Mouse (Mus musculus) ES-E14 (cell line): Measurements from ENCODE around the gene Riok1. TPM values are rescaled to one million over a fixed set of nuclear protein-coding genes. Genes with fewer than 3 reads are reported as not detected.

Source experiments
- DNase-seq: peaks from one replicate; pipeline ENCODE4 v3.0.0-alpha.2; 2013; ENCODE audit warnings: low read depth, low spot score
- H3K27ac ChIP-seq: 2 replicates; pipeline ENCODE4 v1.5.1; 2012; ENCODE audit warnings: low read depth, mild to moderate bottlenecking, low read length, moderate library complexity, mixed read lengths; ENCODE audit not compliant: poor library complexity, insufficient read depth, severe bottlenecking
- H3K36me3 ChIP-seq: 2 replicates; pipeline ENCODE4 v1.6.1; 2012; ENCODE audit warnings: mild to moderate bottlenecking, low read length, moderate library complexity, mixed read lengths; ENCODE audit not compliant: control insufficient read depth, poor library complexity, insufficient read depth, severe bottlenecking
- H3K4me1 ChIP-seq, 2 experiments: fragments of 150-350 bp in 1 of 2; sonication (generic) in 1 of 2; 2 replicates each; pipeline ENCODE4 v1.6.1; 2012; ENCODE audit warnings: low read length in 2 of 2, mild to moderate bottlenecking in 1 of 2, mixed read lengths in 1 of 2; ENCODE audit not compliant: control insufficient read depth in 2 of 2, insufficient read depth in 2 of 2, poor library complexity in 1 of 2
- H3K4me3 ChIP-seq, 2 experiments: fragments of 150-350 bp in 1 of 2; sonication (generic) in 1 of 2; 2 replicates each; pipeline ENCODE4 v1.5.1; 2012; ENCODE audit warnings: low read length in 2 of 2, low read depth in 1 of 2, mild to moderate bottlenecking in 1 of 2, mixed read lengths in 1 of 2; ENCODE audit not compliant: insufficient read depth in 1 of 2, poor library complexity in 1 of 2, severe bottlenecking in 1 of 2
- H3K9ac ChIP-seq: 2 replicates; pipeline ENCODE4 v1.6.1; 2012; ENCODE audit warnings: low read depth, mild to moderate bottlenecking, low read length, mixed read lengths; ENCODE audit not compliant: poor library complexity, insufficient read depth, severe bottlenecking
- H3K9me3 ChIP-seq: fragments of 150-350 bp; sonication (generic); 2 replicates; pipeline ENCODE4 v1.6.1; 2012; ENCODE audit warnings: low read depth, mild to moderate bottlenecking, low read length; ENCODE audit not compliant: control insufficient read depth, insufficient read depth
- CHD2 ChIP-seq: IDR thresholded peaks from 2 replicates; pipeline ENCODE4 v1.6.1; 2014; ENCODE audit warnings: mild to moderate bottlenecking, low read depth, low read length, inconsistent platforms
- HCFC1 ChIP-seq: IDR thresholded peaks from 2 replicates; pipeline ENCODE4 v1.6.1; 2012; ENCODE audit warnings: low read length, inconsistent platforms, borderline replicate concordance; ENCODE audit not compliant: insufficient read depth
- MAFK ChIP-seq: IDR thresholded peaks from 2 replicates; pipeline ENCODE4 v1.6.1; 2014; ENCODE audit warnings: mild to moderate bottlenecking, low read depth, low read length, inconsistent platforms; ENCODE audit not compliant: insufficient read depth
- ZC3H11A ChIP-seq: IDR thresholded peaks from 2 replicates; pipeline ENCODE4 v1.6.1; 2012; ENCODE audit warnings: low read depth, mild to moderate bottlenecking, inconsistent platforms, low read length, borderline replicate concordance
- ZNF384 ChIP-seq: IDR thresholded peaks from 2 replicates; pipeline ENCODE4 v1.6.1; 2012; ENCODE audit warnings: low read depth, low read length, inconsistent platforms
- in situ Hi-C, 2 experiments: fragments of 600-800 bp; cut with MboI; formaldehyde crosslinking; loops; one replicate each; pipeline ENCODE4 v1.15.1; 2025; ENCODE audit warnings: low sequenced_read_pairs in 2 of 2, inconsistent platforms in 1 of 2; ENCODE audit not compliant: unreplicated experiment in 2 of 2
- total RNA-seq: library from RNA; depleted of rRNA; stranded (reverse); fragments of 300-350 nt; gene quantifications from 2 replicates; pipeline ENCODE4 v1.2.3, GENCODE M21; 2012; rRNA removed

The Riok1 gene
- 40.4 and 44.7 TPM in 2 replicates for total RNA-seq

- peak within 1 kb of the TSS; percentile 86 to 90 for H3K4me3 ChIP-seq
- in situ Hi-C loops: no loop called here
- no peak for DNase-seq
Observed at GRCm38 (mm10) chr13:38036343-38037043, at the start of gene Riok1. TSS of gene Riok1 (plus strand) at chr13:38036995.

GRCm38 (mm10) chr13:37989701-37990100 lies 47.1 kb upstream of the Riok1 start:
- Histone ChIP-seq H3K36me3 (peaks cover 42% of the 10 kb centered on the region), H3K9me3 (no peaks in the 10 kb centered on the region), H3K9ac (no peak overlapping the region), H3K4me1 (no peaks in the 10 kb centered on the region; a peak in 1 of 4 replicates), H3K4me3 (no peak overlapping the region), H3K27ac (no peak overlapping the region)
- no peak for DNase-seq
- TF ChIP-seq HCFC1 (no peak), CHD2 (no peak)
- in situ Hi-C loops: no loop called here

More at GRCm38 (mm10) chr13:38036343-38037043, at the start of gene Riok1:
- TF ChIP-seq MAFK (no peak), ZNF384 (peak; percentile 37; the same call in 1 of the 2 replicates)
- peak within 1 kb of the TSS; percentile 93 for H3K9ac ChIP-seq
- H3K4me1 ChIP-seq: peaks cover 2 to 3% of the 10 kb centered on the region in 2 experiments
- no peaks in the 10 kb centered on the region for H3K9me3 ChIP-seq
- peaks cover 4% of the 10 kb centered on the region; the same call in 1 of the 2 replicates for H3K36me3 ChIP-seq
- H3K27ac ChIP-seq: no peak within 1 kb of the TSS

GRCm38 (mm10) chr13:37992638-37993371 lies 44.0 kb upstream of the Riok1 start:
- Histone ChIP-seq H3K9me3 (no peaks in the 10 kb centered on the region), H3K27ac (no peak overlapping the region), H3K4me3 (peak overlapping the region; percentile 73 to 94), H3K9ac (peak overlapping the region; percentile 87), H3K4me1 (no peaks in the 10 kb centered on the region; a peak in 1 of 4 replicates), H3K36me3 (peaks cover 24% of the 10 kb centered on the region)
- no peak for TF ChIP-seq MAFK
- TF ChIP-seq CHD2: no peak
- TF ChIP-seq ZC3H11A: no peak
- no peak for TF ChIP-seq HCFC1
- TF ChIP-seq ZNF384: no peak
- no peak for DNase-seq
- in situ Hi-C loops: no loop called here

- TF ChIP-seq HCFC1 (no peak), CHD2 (no peak), ZC3H11A (no peak), ZNF384 (no peak), MAFK (no peak)
- DNase-seq: no peak
- H3K27ac ChIP-seq: peak overlapping the region; percentile 31; the same call in 1 of the 2 replicates
- no peaks in the 10 kb centered on the region for H3K9me3 ChIP-seq
- H3K4me1 ChIP-seq: no peaks in the 10 kb centered on the region; a peak in 1 of 4 replicates
- peak overlapping the region; percentile 73 to 94 for H3K4me3 ChIP-seq
- peaks cover 24% of the 10 kb centered on the region for H3K36me3 ChIP-seq
- peak overlapping the region; percentile 87 for H3K9ac ChIP-seq
- in situ Hi-C loops: no loop called here
Observed at GRCm38 (mm10) chr13:37993376-37993703, 43.5 kb upstream of the Riok1 start.
